ENCODE assay signal across 10 mouse cellular contexts in genomic region chr16:84620861-84621260, GRCm38 (mm10).
DNase-seq lines count a peak whose midpoint lies in the region; ATAC-seq and TF ChIP-seq lines count a peak whose summit lies in the region.
"Had no signal": no experiment of that assay in that cellular context is flagged by ENCODE, and none has a peak within 500 bp of the region (broad histone marks: within the 10 kb centered on the region; RNA-seq: fewer than 3 reads in every experiment).

No protein-coding gene starts in this region.

- peak overlapping the region; percentile 55 for H3K4me3 ChIP-seq in kidney, adult 2 months (ENCODE audit: insufficient read depth, low read depth, low read length)
- no peak overlapping the region for H3K4me3 ChIP-seq in midbrain, embryonic 16.5 days (ENCODE audit: low read depth, low read length)
- H3K4me3 ChIP-seq in midbrain, embryonic 10.5 days, result no peak overlapping the region
- H3K4me3 ChIP-seq in intestine, embryonic 15.5 days (replicated peaks), result no peak overlapping the region
- peak overlapping the region; percentile 52; the same call in 1 of the 2 replicates for H3K4me3 ChIP-seq in small intestine, adult 2 months (ENCODE audit: low read depth, low read length)
- H3K4me3 ChIP-seq in forebrain, embryonic 11.5 days (ENCODE audit: low read depth, low read length), result no peak overlapping the region
- H3K4me3 ChIP-seq: embryonic facial prominence, embryonic 12.5 days had no signal

- TF ChIP-seq POLR2A in kidney, adult 2 months (IDR thresholded peaks at IDR 0.05; ENCODE audit: low read depth, low read length), result no peak
- no peak for TF ChIP-seq POLR2A in small intestine, adult 2 months (IDR thresholded peaks at IDR 0.05; ENCODE audit: low read depth, low read length)

- H3K9ac ChIP-seq in midbrain, embryonic 16.5 days (ENCODE audit: low read depth, low read length), result no peak overlapping the region
- no peak overlapping the region for H3K9ac ChIP-seq in intestine, embryonic 15.5 days
- H3K9ac ChIP-seq in forebrain, embryonic 11.5 days (ENCODE audit: low read length), result no peak overlapping the region
- H3K9ac ChIP-seq: embryonic facial prominence, embryonic 12.5 days had no signal

- no peaks in the 10 kb centered on the region for H3K36me3 ChIP-seq in kidney, adult 2 months (ENCODE audit: control insufficient read depth, insufficient read depth, low read length)
- H3K36me3 ChIP-seq in midbrain, embryonic 16.5 days (ENCODE audit: control insufficient read depth, insufficient read depth, low read length), result no peaks in the 10 kb centered on the region
- H3K36me3 ChIP-seq in midbrain, embryonic 10.5 days, result no peaks in the 10 kb centered on the region
- H3K36me3 ChIP-seq in intestine, embryonic 15.5 days, result no peaks in the 10 kb centered on the region
- H3K36me3 ChIP-seq in small intestine, adult 2 months (ENCODE audit: control insufficient read depth, insufficient read depth, low read length), result no peaks in the 10 kb centered on the region
- H3K36me3 ChIP-seq in forebrain, embryonic 11.5 days (ENCODE audit: control insufficient read depth, insufficient read depth, low read length), result no peaks in the 10 kb centered on the region
- H3K36me3 ChIP-seq: embryonic facial prominence, embryonic 12.5 days had no signal

- H3K4me2 ChIP-seq in midbrain, embryonic 16.5 days (ENCODE audit: low read length), result no peak overlapping the region
- H3K4me2 ChIP-seq in intestine, embryonic 15.5 days (replicated peaks), result 0 out of 2 replicates have a peak overlapping the region, but pooled peaks have one; percentile 9
- no peak overlapping the region for H3K4me2 ChIP-seq in forebrain, embryonic 11.5 days (ENCODE audit: low read depth, low read length, severe bottlenecking)
- H3K4me2 ChIP-seq: embryonic facial prominence, embryonic 12.5 days had no signal

- no peak for TF ChIP-seq CTCF in kidney, adult 2 months (conservative IDR thresholded peaks at IDR 0.05; ENCODE audit: insufficient read depth, insufficient read length, low read depth, low read length)
- TF ChIP-seq CTCF in small intestine, adult 2 months (IDR thresholded peaks at IDR 0.05; ENCODE audit: extremely low read depth, insufficient read length, insufficient replicate concordance, low read depth, low read length), result no peak

- no peak overlapping the region for H3K27ac ChIP-seq in kidney, adult 2 months (ENCODE audit: insufficient read depth, low read depth, low read length)
- H3K27ac ChIP-seq in midbrain, embryonic 16.5 days (ENCODE audit: low read length), result no peak overlapping the region
- no peak overlapping the region for H3K27ac ChIP-seq in midbrain, embryonic 10.5 days (replicated peaks)
- no peak overlapping the region for H3K27ac ChIP-seq in intestine, embryonic 15.5 days
- H3K27ac ChIP-seq in small intestine, adult 2 months (ENCODE audit: insufficient read depth, low read depth, low read length), result no peak overlapping the region
- no peak overlapping the region for H3K27ac ChIP-seq in forebrain, embryonic 11.5 days (ENCODE audit: low read depth, low read length)
- H3K27ac ChIP-seq: embryonic facial prominence, embryonic 12.5 days had no signal

- ATAC-seq in midbrain, embryonic 16.5 days, result peak; percentile 54; the same call in 1 of the 2 replicates
- ATAC-seq in intestine, embryonic 15.5 days, result no peak
- no peak for ATAC-seq in forebrain, embryonic 11.5 days (replicated peaks; ENCODE audit: low FRiP score)

- no peak for DNase-seq in kidney, adult 2 months
- no peak for DNase-seq in kidney, postnatal 4 days
- DNase-seq in midbrain, embryonic 10.5 days (ENCODE audit: low spot score), result no peak
- DNase-seq in forebrain, embryonic 11.5 days (ENCODE audit: low spot score), result no peak
- DNase-seq in frontal cortex, postnatal 36 days (ENCODE audit: low spot score in 2 of 2), result no peak
- DNase-seq: cerebellum, adult 11-12 months had no signal

- H3K9me3 ChIP-seq in midbrain, embryonic 16.5 days (replicated peaks; ENCODE audit: control insufficient read depth, low read length, poor library complexity, severe bottlenecking), result no peaks in the 10 kb centered on the region
- no peaks in the 10 kb centered on the region for H3K9me3 ChIP-seq in midbrain, embryonic 10.5 days (replicated peaks)
- no peaks in the 10 kb centered on the region for H3K9me3 ChIP-seq in intestine, embryonic 15.5 days
- no peaks in the 10 kb centered on the region for H3K9me3 ChIP-seq in forebrain, embryonic 11.5 days (ENCODE audit: control insufficient read depth, low read length)
- H3K9me3 ChIP-seq: embryonic facial prominence, embryonic 12.5 days had no signal

- no CpG with 5 or more reads among the region's 1 CpGs for WGBS in kidney, adult 2 months
- no CpG with 5 or more reads among the region's 1 CpGs for WGBS in midbrain, embryonic 16.5 days
- no CpG with 5 or more reads among the region's 1 CpGs for WGBS in midbrain, embryonic 10.5 days
- no CpG with 5 or more reads among the region's 1 CpGs for WGBS in intestine, embryonic 15.5 days
- no CpG with 5 or more reads among the region's 1 CpGs for WGBS in small intestine, adult 2 months
- WGBS in forebrain, embryonic 11.5 days, result no CpG with 5 or more reads among the region's 1 CpGs

- H3K4me1 ChIP-seq in kidney, adult 2 months (ENCODE audit: control insufficient read depth, insufficient read depth, low read length), result no peaks in the 10 kb centered on the region
- no peaks in the 10 kb centered on the region for H3K4me1 ChIP-seq in midbrain, embryonic 16.5 days (ENCODE audit: control insufficient read depth, insufficient read depth, low read length)
- H3K4me1 ChIP-seq in midbrain, embryonic 10.5 days, result no peaks in the 10 kb centered on the region
- H3K4me1 ChIP-seq in intestine, embryonic 15.5 days (replicated peaks), result no peaks in the 10 kb centered on the region
- no peaks in the 10 kb centered on the region for H3K4me1 ChIP-seq in small intestine, adult 2 months (ENCODE audit: control insufficient read depth, insufficient read depth, insufficient read length, low read length)
- H3K4me1 ChIP-seq in forebrain, embryonic 11.5 days (replicated peaks; ENCODE audit: control insufficient read depth, insufficient read depth, low read length), result no peaks in the 10 kb centered on the region
- H3K4me1 ChIP-seq: embryonic facial prominence, embryonic 12.5 days had no signal

- H3K27me3 ChIP-seq in kidney, adult 2 months (replicated peaks; ENCODE audit: control insufficient read depth, insufficient read depth, low read length), result no peaks in the 10 kb centered on the region
- H3K27me3 ChIP-seq in midbrain, embryonic 16.5 days (ENCODE audit: control insufficient read depth, insufficient read depth, low read depth, low read length), result no peaks in the 10 kb centered on the region
- H3K27me3 ChIP-seq in midbrain, embryonic 10.5 days (ENCODE audit: low read depth, poor library complexity, severe bottlenecking), result no peaks in the 10 kb centered on the region
- H3K27me3 ChIP-seq in intestine, embryonic 15.5 days (replicated peaks), result no peaks in the 10 kb centered on the region
- no peaks in the 10 kb centered on the region for H3K27me3 ChIP-seq in small intestine, adult 2 months (ENCODE audit: control insufficient read depth, insufficient read depth, low read length)
- no peaks in the 10 kb centered on the region for H3K27me3 ChIP-seq in forebrain, embryonic 11.5 days (ENCODE audit: control insufficient read depth, insufficient read depth, low read length)
- H3K27me3 ChIP-seq: embryonic facial prominence, embryonic 12.5 days had no signal

Comparison
In these comparisons a context has a peak if more than half of its experiments do, and no peak if none do; other contexts are left out.
1. H3K4me3 ChIP-seq: peak in kidney, adult 2 months (single experiment) and small intestine, adult 2 months (single experiment); none in midbrain, embryonic 16.5 days (single experiment), midbrain, embryonic 10.5 days (single experiment), intestine, embryonic 15.5 days (single experiment) and forebrain, embryonic 11.5 days (single experiment).